Mouse (Mus musculus) brain, adult 2 months (tissue): ENCODE data around the gene Zdhhc13.

Experiments
- DNase-seq: peaks from one replicate; pipeline ENCODE4 v3.0.0; 2011; ENCODE audit warnings: low read depth, low spot score

Zdhhc13 gene

DNA sequence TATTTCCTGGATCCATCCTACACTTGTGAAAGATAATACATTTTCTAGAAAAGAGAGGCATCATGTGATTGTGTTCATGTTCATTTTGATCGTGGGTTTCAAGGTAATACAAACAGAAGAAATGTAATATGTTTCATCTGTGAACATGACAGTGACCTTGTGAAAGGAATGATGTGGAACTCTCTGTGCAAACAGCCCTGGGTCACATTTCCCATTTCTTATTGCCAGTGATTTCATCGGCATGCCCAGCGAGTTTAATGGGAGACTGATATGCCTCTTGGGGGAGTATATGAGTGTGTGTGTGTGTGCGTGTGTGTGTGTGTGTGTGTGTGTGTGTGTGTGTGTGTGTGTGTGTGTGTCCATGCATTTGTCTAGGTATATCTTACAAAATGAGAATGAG lies 52.7 kb downstream of the Zdhhc13 start:
- no peak for DNase-seq

DNA sequence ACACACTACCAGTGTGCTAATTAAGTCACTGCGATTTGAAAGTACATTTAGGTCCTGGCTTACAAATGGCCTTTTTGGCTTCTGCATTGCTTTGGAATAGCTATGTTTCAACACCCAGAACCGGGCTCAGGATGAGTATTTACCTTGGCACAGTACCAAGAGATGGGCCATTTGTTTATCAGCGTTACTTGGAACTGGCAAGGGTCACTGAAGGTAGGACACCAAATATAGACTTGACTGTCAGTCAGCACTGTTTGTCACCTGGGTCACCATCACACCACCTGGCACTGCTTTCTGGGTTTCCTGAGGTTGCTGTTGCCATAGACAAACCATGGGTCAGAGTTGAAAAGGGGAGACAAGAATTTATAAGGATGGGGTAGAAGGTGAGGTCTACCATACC lies 53.5 kb downstream of the Zdhhc13 start:
- no peak for DNase-seq

DNA sequence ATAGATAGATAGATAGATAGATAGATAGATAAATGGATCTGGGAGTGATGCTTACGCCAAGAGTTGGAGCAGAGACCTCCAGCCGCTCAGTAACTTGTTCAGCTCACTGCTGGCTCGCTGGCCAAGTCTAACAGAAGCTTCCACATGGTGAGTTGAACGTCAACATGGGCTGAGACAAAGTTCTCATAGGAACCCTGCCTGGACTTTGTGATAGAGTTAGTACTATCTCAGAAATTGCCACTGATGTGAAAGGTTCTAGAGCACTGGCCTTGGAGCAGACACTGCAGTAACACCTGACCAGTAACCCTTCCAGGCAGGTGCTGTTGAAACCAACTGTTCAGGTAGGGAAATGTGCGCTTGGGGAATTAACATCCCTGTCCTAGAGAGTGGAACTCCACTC lies 54.7 kb downstream of the Zdhhc13 start:
- DNase-seq = no peak

DNA sequence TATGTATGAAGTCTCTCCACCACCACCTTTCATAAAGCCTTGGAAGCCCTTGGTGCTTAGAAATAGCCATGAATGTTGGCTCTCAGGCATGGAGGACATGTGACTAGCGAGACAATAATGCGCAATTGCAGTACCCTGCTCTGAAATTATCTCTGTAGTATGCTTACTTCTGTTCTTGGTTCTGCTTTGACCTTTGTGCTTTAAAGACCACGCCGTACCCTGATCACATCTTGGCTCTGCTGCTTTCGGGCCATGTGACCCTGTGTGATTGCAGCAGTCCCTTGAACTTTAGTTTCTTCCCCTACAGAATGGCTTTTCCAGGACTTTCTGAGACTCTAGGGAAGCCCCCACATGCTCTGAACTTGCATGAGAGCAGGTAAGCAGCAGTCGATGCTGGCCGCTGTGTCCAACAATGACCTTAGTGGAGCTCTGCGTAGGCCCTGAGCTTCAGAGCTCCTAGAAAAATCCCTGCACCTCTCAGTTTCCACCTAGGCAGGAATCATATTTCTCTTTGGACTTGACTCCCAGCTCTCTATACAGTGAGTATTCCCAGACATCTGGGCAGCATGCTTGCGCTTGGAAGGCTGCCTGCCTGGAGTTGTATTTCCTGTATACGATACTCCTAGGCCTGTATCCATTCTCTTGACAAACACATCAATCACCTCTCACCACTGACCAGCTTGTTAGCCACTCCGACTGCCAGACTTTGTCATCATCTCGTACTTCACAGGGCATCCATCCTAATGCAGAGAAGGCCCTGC lies 56.6 kb downstream of the Zdhhc13 start:
- DNase-seq = no peak

DNA sequence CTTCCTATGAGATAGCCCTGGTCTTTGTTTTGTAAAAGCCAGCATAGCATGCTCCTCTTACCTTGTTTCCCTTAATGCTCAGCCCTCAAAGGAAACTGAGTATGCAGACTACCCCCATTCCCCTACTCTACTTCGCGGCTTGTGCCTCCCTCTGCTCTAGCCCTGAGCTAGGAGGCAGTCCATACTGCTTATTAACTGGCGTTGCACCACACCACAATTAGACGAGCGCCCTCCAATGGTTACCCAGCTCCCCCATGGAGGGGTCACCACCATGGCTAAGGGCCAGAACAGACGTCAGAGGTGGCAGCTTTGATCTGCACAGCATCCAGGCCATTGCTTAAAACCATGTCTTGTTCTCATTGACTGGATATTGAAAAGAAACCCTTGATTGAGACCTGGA lies 58.0 kb downstream of the Zdhhc13 start:
- no peak for DNase-seq

DNA sequence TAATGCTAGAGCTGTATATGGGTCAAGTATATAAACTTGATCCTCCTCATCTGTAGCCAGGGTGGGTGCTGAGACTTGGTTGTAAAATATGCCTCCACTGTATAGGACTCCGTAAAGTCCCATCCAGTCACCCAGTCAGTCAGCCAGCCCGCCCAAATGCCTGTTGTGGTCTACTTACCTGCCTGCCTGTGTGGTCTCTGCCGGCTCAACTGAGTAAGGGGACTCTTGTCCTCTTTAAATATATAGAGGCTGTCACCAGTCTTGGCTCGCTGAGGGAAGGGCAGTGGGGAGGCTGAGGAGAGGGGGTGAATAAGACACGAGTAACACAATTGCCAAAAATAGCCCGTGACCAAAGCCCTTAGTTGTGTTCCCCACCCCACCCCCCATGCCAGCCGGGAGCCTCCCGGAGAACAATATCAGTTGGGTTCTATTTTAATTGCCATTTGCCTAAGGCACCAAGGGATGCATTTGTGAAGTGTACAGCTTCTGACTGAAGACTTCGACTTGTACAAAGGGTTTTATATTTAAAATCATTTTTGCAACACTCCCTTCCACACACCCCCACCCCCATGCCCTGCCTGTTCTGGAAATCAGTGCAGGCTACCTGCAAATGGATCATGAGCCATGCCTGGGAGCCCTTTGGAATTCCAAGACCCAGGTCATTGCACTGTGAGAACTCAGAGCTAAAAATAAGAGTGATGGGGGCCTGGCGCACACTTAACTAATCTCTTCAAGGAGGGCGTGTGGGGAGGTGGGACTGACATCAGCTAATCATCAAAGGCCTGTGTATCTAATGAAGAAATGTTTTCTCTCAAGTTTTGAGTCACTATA lies 59.2 kb downstream of the Zdhhc13 start, which contains the start of gene Csrp3:
Gene Csrp3, minus strand, starts transcription at position 214 of the 831 bp plus-strand sequence.
- DNase-seq = no peak

DNA sequence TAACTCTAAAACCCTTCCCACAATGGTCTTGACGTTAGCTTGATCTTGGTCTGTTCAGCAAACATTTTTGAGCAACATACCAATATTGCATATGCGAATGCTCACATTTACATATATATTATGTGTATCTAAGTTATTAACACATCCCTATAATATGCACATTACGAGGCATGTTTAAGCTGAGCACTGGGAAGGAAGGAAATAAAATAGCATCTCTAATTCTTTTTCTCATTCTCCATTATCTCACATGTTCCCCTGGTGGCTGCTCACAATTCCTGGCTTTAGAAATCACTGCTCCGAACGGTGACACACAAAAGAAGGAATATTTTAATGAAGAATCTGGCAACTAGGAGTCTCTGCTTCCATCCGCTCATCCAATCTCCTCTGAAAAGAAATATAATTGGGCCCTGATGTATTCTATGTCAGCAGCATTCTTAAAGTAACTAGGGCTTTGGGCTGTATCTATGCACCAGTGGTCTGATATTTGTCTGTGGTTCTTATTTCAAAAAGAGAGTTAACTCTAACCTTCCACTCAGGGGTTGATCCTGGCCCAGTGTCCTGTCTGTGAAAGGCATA lies 62.8 kb downstream of the Zdhhc13 start:
- DNase-seq = no peak

DNA sequence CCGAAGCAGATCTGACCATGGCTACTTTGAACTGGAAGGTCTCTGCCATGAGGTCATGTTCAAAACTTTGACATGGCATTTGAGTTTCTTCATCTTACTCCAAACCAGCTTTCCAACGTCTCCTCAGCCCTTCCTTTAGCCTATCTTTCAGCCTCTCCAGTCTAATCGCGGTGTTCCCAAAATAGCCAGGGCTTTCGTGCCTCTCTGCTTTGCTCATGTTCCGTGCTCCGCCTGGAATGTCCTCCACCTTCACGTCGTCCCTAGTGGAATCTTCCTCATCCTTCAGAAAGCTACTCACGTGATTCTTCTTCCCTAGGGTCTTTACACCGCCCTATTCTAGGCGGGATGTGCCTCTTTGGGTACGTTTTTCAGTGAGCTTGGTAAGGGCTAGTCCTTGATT lies 64.7 kb downstream of the Zdhhc13 start:
- DNase-seq = no peak

DNA sequence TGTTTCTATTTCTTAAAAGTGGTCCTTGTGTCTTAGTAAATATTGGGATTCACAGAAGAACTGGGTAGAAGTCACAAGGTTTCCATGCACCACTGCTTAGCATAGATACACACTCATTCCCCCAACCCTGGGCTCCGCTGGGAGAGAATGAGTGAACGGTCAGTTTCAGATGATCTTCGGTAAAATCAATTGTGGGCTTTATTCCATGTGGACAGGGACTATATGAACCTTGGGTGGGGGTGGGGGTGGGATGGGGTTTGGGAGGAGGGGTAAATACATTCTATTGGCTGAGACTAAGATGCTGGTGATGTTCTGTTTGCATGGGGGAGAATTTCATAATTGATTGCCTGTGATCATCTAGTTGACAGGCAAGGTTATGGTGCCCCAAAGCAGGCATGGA lies 66.7 kb downstream of the Zdhhc13 start:
- no peak for DNase-seq

DNA sequence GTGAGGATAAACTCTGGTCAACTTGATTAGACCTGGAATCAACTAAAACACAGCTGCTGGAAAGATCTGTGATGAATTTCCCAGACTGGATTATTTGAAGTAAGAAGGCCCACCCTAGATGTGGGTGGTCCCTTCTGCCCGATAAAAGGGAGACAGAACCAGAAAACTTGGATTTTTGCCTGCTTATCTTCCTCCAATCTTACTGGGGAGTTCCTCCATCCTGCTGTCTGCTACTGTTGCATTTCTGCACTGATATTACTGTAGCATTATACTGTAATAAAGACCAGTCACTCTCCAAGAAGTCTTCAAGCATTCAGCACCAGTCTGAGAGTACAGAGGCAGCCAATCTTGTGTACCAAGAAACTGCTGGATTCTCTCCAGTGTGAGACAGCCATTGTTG lies 69.5 kb downstream of the Zdhhc13 start:
- no peak for DNase-seq

DNA sequence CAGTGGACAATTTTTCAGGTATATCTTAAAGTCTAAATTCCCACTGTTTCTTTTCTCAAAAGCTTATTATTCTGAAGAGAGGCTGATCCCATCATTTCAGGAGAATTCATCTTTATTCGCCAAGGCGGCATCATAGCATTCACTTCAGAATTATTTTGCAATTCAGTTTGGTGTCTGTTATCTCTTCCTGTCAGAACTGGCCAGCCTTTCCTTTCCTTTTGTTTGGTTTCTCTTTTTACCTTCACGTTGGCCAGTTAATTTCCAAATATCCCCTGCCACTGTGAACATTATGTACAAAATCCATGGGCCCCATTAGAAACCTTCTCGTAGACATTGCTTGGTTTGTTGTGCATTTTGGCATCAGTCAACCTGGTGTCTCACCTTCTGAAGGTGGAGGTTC lies 70.6 kb downstream of the Zdhhc13 start:
- DNase-seq = no peak

DNA sequence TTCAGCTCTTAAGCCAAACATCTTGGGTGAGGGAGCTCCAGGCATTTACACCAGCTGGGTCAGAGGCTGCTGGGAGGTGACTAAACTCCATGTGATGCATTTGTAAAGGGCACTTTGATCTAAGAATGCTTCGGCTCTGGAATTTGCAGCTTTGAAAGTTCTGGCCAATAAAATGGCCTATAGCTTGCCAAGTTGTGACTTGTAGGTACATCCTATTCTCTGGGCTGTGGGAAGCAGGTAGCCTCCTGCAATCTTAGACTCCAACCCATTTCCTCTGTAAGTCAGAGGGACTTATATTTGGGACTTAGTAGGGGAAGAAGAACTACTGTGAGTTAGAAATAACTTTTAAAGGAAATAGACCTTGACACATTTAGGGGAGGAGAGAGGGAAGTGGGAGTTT lies 72.1 kb downstream of the Zdhhc13 start:
- no peak for DNase-seq

DNA sequence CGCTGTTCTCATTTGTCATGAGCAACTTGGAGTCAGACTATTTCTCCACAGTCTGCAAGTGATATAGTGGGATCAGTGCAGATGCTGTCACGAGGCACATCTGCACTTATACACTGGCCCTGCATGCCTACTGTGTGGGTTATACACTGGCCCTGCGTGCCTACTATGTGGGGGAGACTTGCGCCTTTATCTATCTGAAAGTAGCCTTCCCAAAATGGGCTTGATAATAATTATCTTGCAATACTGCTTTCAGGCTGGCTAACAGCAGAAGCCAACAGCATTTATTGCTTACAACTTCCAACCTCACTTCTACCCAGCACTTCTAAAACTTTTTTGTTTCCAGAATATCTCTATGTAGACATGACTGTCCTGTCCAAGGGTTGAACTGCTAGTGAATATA lies 73.0 kb downstream of the Zdhhc13 start:
- DNase-seq = no peak

DNA sequence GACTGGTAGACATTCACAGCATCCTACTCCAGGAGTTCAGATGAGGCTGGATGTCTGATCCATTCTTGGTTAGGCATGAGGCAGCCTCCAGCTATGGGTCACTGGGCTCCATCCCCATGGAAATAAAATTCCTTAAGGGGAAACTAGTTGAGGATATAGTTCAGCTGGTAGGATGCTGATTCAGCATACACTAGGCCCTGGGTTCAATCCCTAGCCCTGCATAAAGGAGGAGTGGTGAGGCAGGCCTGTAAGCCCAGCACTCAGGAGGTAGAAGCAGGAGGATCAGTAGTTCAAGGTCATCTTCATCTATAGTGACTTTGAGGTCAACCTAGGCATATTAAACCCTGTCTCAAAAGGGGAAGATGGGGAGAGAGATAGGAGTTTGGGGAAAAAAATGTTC lies 75.4 kb downstream of the Zdhhc13 start:
- DNase-seq = no peak

DNA sequence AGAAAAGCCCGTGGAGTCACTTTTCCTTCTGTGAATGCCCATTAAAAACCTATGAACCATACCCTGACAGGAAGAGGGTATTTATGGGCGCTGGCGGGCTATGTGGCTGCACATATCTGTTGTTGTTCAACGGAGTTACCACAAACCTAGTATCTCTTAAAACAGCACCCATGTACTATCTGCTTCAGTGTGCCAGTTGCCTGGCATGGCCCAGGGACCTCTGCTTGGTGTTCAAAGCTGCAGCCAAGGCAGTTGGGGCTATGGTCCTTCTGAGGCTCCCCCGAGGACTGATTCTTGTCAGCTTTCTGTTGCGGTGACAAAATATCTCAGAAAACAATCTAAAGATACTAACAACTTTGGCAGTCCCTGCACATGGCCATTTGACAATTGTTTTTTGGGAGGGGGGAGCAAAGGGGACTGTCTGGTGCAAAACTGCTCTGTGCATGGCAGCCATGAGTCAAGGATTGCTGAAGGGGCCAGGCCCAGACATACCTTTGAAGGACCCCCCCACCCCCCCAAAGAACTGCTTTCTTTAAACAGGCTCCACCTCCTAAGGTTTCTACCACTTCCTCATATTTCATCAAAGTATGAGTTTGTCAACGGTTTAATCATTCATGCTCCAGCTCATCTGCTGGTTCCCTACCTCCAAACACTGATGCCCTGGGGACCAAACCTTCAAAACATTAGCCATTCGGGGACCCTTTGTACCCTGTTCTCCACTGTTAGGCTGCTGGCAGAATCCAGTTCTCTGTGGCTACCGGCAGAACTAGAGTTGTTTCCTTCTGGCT lies 76.1 kb downstream of the Zdhhc13 start:
- no peak for DNase-seq

DNA sequence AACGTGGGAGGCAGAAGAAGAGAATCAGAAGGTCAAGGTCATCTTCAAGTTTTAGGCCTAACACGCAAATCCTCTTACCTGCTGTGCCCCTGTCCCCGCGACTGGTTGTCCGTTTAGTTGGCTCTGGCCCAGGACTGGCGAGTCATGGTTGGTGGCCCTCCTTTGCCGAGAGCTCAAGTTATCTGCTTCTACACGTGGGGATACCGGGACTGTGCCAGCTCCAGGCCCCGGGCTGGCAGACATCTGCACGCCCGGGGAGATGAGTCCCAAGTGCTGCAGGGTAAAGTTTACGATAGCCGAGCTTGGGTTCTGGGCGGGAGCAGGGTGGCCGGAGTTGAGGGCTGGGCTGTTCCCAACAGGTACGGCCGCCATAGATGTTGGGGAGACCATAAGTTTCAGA lies 78.8 kb downstream of the Zdhhc13 start:
- no peak for DNase-seq

DNA sequence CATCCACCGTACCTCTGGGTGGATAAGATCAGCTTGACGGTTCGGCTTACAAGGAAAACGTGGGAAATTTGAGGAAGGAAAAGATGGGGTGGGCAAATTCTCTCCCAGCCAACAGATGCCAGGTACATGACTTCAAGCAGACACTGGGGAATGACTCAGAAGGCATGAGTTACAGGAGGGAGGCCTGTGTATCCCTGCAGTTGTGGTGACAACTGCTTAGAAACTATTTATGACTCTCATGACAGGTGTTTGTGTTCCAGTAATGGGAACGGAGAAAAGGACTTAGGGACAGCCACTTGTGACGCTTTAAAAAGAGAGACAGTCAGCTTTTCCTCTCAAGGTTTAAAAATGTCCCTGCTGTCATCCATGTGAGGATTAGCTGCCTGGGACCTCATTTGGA lies 81.3 kb downstream of the Zdhhc13 start:
- no peak for DNase-seq

DNA sequence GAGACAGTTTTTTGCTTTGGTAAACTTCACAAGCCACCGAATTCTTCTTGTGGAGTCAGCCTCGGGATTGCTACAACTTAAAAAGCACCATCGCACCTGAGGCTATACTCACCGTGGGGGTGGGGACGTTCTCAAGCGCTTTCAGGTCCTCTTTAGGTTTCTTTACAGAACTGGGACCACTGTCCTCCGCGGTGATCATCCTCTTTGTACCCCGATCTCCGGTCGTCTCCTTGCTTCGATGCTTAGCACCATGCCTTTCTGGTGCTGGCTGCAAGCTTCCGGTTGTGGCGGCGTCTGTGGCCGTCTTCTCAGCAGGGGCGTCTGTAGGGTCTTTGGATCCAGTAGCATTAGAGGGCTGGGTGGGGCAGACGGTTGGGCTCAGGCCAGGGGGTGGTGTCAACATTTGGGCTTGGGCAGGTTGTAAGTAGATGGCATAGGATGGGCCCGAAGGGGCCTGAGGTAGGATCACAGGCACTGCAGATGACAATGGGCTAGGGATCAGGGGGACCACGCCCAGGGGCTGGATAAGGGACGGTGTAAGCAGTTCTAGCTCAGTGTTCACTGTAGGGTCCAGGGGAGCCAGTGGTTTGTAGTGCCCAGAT lies 81.9 kb downstream of the Zdhhc13 start:
- no peak for DNase-seq

DNA sequence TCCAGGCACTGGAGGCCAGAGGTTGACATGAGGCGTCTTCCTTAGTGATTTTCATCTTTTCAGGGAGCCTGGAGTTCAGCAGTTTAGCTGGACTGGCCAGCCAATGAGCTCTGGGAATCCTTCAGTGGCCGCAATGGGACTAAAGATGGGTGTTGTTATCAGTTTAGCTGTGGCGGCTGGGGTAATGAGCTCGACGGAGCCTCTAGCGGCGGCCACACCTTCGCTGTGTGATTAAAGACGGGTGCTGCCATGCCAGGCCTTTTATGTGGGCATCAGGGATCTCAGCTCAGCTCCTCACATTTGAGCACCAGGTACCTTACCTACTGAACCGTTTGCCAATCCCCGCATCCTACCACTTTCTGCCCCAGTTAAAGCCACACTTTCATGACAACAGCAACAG lies 82.5 kb downstream of the Zdhhc13 start:
- DNase-seq = no peak

DNA sequence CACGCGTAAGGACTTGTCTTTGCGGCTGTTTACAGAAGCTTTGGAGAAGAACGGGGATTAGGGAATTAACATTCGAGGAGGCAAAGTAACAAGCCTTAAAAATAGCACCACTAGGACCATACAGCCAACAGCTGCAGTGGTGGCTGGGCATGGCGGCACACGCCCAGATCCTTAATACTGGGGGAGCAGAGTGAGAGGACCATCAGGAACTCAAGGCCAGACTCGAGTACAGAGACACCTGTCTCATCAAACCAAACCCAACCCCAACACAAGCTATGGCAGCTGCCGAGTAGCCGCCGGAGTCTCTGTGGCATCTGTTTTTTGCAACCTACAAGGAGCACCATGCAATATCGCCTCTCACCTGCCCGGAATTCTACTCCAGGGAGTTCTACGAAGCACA lies 86.3 kb downstream of the Zdhhc13 start:
- no peak for DNase-seq

DNA sequence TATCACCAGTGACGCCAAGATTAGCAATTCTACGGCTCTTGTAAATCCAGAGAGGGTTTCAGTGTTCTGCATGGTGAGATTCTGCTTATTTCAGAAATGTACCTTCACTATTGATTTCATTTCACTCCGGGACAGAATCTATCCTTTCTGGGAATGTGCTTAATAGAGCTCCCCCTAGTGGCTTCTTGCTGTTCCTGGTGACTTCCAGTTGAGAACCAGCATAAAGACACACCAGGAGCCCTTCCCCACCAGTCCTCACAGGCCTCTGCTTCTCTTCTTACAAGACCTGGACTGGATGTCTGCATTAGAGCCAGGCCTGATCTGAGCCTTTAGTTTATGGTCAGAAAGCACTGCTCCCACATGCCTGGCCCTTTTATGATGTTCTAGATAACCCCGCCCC lies 87.7 kb downstream of the Zdhhc13 start:
- peak; percentile 84 for DNase-seq
